Mouse (Mus musculus): Measurements from ENCODE around the gene Ttc34. TPM values are rescaled to one million over a fixed set of nuclear protein-coding genes. Genes with fewer than 3 reads are reported as not detected.

Ttc34 gene
- polyA plus RNA-seq, 1 experiment from 2014 or later: 0.03 TPM

- no peak for DNase-seq (ENCODE audit: low spot score)
These were observed 20.3 kb downstream of the Ttc34 start for GRCm38 (mm10) chr4:154857366-154858240.

- DNase-seq (ENCODE audit: low spot score): no peak
These were observed 21.3 kb downstream of the Ttc34 start for GRCm38 (mm10) chr4:154858601-154859000.

GRCm38 (mm10) chr4:154861967-154862366 is 24.7 kb downstream of the Ttc34 start:
- DNase-seq (ENCODE audit: low spot score): no peak

GRCm38 (mm10) chr4:154863436-154863935 is 26.2 kb downstream of the Ttc34 start:
- no peak for DNase-seq (ENCODE audit: low spot score)

- peak; percentile 91 for DNase-seq (ENCODE audit: low spot score)
These were observed 27.1 kb downstream of the Ttc34 start for GRCm38 (mm10) chr4:154864271-154864771.

GRCm38 (mm10) chr4:154864961-154865760 is 27.9 kb downstream of the Ttc34 start:
- no peak for DNase-seq (ENCODE audit: low spot score)

GRCm38 (mm10) chr4:154866391-154866790 is 29.1 kb downstream of the Ttc34 start:
- no peak for DNase-seq (ENCODE audit: low spot score)

- DNase-seq (ENCODE audit: low spot score): no peak
These were observed 30.0 kb downstream of the Ttc34 start for GRCm38 (mm10) chr4:154867257-154867656.

GRCm38 (mm10) chr4:154869440-154869839 is 32.2 kb downstream of the Ttc34 start, which contains the start of gene Mmel1:
Gene Mmel1, plus strand, starts transcription at chr4:154869585.
- no peak for DNase-seq (ENCODE audit: low spot score)

- DNase-seq (ENCODE audit: low spot score): no peak
These were observed 33.5 kb downstream of the Ttc34 start for GRCm38 (mm10) chr4:154870721-154871120.

GRCm38 (mm10) chr4:154871757-154872251 is 34.5 kb downstream of the Ttc34 start:
- peak; percentile 12 for DNase-seq (ENCODE audit: low spot score)

GRCm38 (mm10) chr4:154873186-154873585 is 35.9 kb downstream of the Ttc34 start:
- DNase-seq (ENCODE audit: low spot score): no peak

- DNase-seq (ENCODE audit: low spot score): peak; percentile 94
These were observed 40.7 kb downstream of the Ttc34 start for GRCm38 (mm10) chr4:154877864-154878548.

GRCm38 (mm10) chr4:154880730-154881129 is 43.5 kb downstream of the Ttc34 start:
- no peak for DNase-seq (ENCODE audit: low spot score)

GRCm38 (mm10) chr4:154882014-154882659 is 44.9 kb downstream of the Ttc34 start:
- no peak for DNase-seq (ENCODE audit: low spot score)

- no peak for DNase-seq (ENCODE audit: low spot score)
These were observed 48.2 kb downstream of the Ttc34 start for GRCm38 (mm10) chr4:154885416-154885815.

GRCm38 (mm10) chr4:154886876-154887592 is 49.8 kb downstream of the Ttc34 start:
- DNase-seq (ENCODE audit: low spot score): no peak

GRCm38 (mm10) chr4:154887593-154888250 is 50.5 kb downstream of the Ttc34 start:
- DNase-seq (ENCODE audit: low spot score): no peak

GRCm38 (mm10) chr4:154890887-154891286 is 53.6 kb downstream of the Ttc34 start:
- DNase-seq (ENCODE audit: low spot score): no peak
